Mouse (Mus musculus): ENCODE results near the gene Lsamp. TPM values are rescaled to one million over a fixed set of nuclear protein-coding genes. Genes with fewer than 3 reads are reported as not detected.
A peak's percentile ranks its signal among the peaks of the same experiment; 100 is the strongest.

Lsamp gene
- polyA plus RNA-seq, 1 experiment from 2014 or later = 0.20 TPM

GRCm38 (mm10) chr16:40228627-40229026, 244.5 kb downstream of the Lsamp start:
- TF ChIP-seq CTCF (IDR thresholded peaks at IDR 0.05) (no peak), EP300 (IDR thresholded peaks at IDR 0.05) (no peak)
- DNase-seq (ENCODE audit: low spot score) = no peak
- Histone ChIP-seq H3K27me3 (replicated peaks; ENCODE audit: insufficient read depth, low read length) (no peaks in the 10 kb centered on the region), H3K36me3 (ENCODE audit: insufficient read depth, low read length) (no peaks in the 10 kb centered on the region), H3K4me2 (replicated peaks; ENCODE audit: low read depth, low read length) (no peak overlapping the region), H3K4me1 (ENCODE audit: insufficient read depth, low read depth, low read length) (no peaks in the 10 kb centered on the region), H3K9me3 (ENCODE audit: low read length) (no peaks in the 10 kb centered on the region), H3K4me3 (ENCODE audit: low read depth, low read length) (no peak overlapping the region), H3K27ac (ENCODE audit: low read length) (no peak overlapping the region), H3K9ac (replicated peaks; ENCODE audit: low read depth) (no peak overlapping the region)
- WGBS = 61% methylated on average over 5 of the region's 5 CpGs
- ATAC-seq = no peak

GRCm38 (mm10) chr16:40233066-40233465, 248.9 kb downstream of the Lsamp start:
- Histone ChIP-seq H3K4me2 (replicated peaks; ENCODE audit: low read depth, low read length) (no peak overlapping the region), H3K4me3 (ENCODE audit: low read depth, low read length) (no peak overlapping the region), H3K36me3 (ENCODE audit: insufficient read depth, low read length) (no peaks in the 10 kb centered on the region), H3K27ac (ENCODE audit: low read length) (no peak overlapping the region), H3K9ac (replicated peaks; ENCODE audit: low read depth) (no peak overlapping the region), H3K9me3 (ENCODE audit: low read length) (no peaks in the 10 kb centered on the region), H3K27me3 (replicated peaks; ENCODE audit: insufficient read depth, low read length) (no peaks in the 10 kb centered on the region), H3K4me1 (ENCODE audit: insufficient read depth, low read depth, low read length) (no peaks in the 10 kb centered on the region)
- TF ChIP-seq CTCF (IDR thresholded peaks at IDR 0.05) (no peak), EP300 (IDR thresholded peaks at IDR 0.05) (no peak)
- ATAC-seq (no peak), DNase-seq (ENCODE audit: low spot score) (no peak)
- 57% methylated on average over 2 of the region's 2 CpGs for WGBS

GRCm38 (mm10) chr16:40234151-40234895, 250.2 kb downstream of the Lsamp start:
- H3K27ac ChIP-seq (ENCODE audit: low read length) = no peak overlapping the region
- H3K36me3 ChIP-seq (ENCODE audit: insufficient read depth, low read length) = no peaks in the 10 kb centered on the region
- DNase-seq (ENCODE audit: low spot score) (no peak), ATAC-seq (no peak)
- H3K9me3 ChIP-seq (ENCODE audit: low read length) = no peaks in the 10 kb centered on the region
- no peak overlapping the region for H3K9ac ChIP-seq (replicated peaks; ENCODE audit: low read depth)
- no peak overlapping the region for H3K4me3 ChIP-seq (ENCODE audit: low read depth, low read length)
- H3K27me3 ChIP-seq (replicated peaks; ENCODE audit: insufficient read depth, low read length) = no peaks in the 10 kb centered on the region
- 70% methylated on average over 13 of the region's 13 CpGs for WGBS
- no peaks in the 10 kb centered on the region for H3K4me1 ChIP-seq (ENCODE audit: insufficient read depth, low read depth, low read length)
- TF ChIP-seq EP300 (IDR thresholded peaks at IDR 0.05) (no peak), CTCF (IDR thresholded peaks at IDR 0.05) (no peak)
- H3K4me2 ChIP-seq (replicated peaks; ENCODE audit: low read depth, low read length) = no peak overlapping the region

GRCm38 (mm10) chr16:40271859-40272258, 287.7 kb downstream of the Lsamp start:
- Histone ChIP-seq H3K4me1 (ENCODE audit: insufficient read depth, low read depth, low read length) (no peaks in the 10 kb centered on the region), H3K27me3 (replicated peaks; ENCODE audit: insufficient read depth, low read length) (no peaks in the 10 kb centered on the region), H3K9ac (replicated peaks; ENCODE audit: low read depth) (no peak overlapping the region), H3K4me2 (replicated peaks; ENCODE audit: low read depth, low read length) (no peak overlapping the region), H3K4me3 (ENCODE audit: low read depth, low read length) (no peak overlapping the region), H3K9me3 (ENCODE audit: low read length) (no peaks in the 10 kb centered on the region), H3K27ac (ENCODE audit: low read length) (no peak overlapping the region), H3K36me3 (ENCODE audit: insufficient read depth, low read length) (no peaks in the 10 kb centered on the region)
- ATAC-seq = no peak
- no peak for DNase-seq (ENCODE audit: low spot score)
- no peak for TF ChIP-seq EP300 (IDR thresholded peaks at IDR 0.05)
- TF ChIP-seq CTCF (IDR thresholded peaks at IDR 0.05) = peak; percentile 43
- 62% methylated on average over 3 of the region's 3 CpGs for WGBS

- no peak overlapping the region for H3K27ac ChIP-seq (ENCODE audit: low read length)
- no peak overlapping the region for H3K9ac ChIP-seq (replicated peaks; ENCODE audit: low read depth)
- TF ChIP-seq CTCF (IDR thresholded peaks at IDR 0.05) (no peak), EP300 (IDR thresholded peaks at IDR 0.05) (no peak)
- H3K9me3 ChIP-seq (ENCODE audit: low read length) = no peaks in the 10 kb centered on the region
- 60% methylated on average over 4 of the region's 4 CpGs for WGBS
- ATAC-seq (no peak), DNase-seq (ENCODE audit: low spot score) (no peak)
- H3K27me3 ChIP-seq (replicated peaks; ENCODE audit: insufficient read depth, low read length) = no peaks in the 10 kb centered on the region
- no peak overlapping the region for H3K4me3 ChIP-seq (ENCODE audit: low read depth, low read length)
- H3K36me3 ChIP-seq (ENCODE audit: insufficient read depth, low read length) = no peaks in the 10 kb centered on the region
- no peaks in the 10 kb centered on the region for H3K4me1 ChIP-seq (ENCODE audit: insufficient read depth, low read depth, low read length)
- H3K4me2 ChIP-seq (replicated peaks; ENCODE audit: low read depth, low read length) = no peak overlapping the region
Observed at GRCm38 (mm10) chr16:40290132-40290531, 306.0 kb downstream of the Lsamp start.

- H3K4me2 ChIP-seq (replicated peaks; ENCODE audit: low read depth, low read length) = no peak overlapping the region
- no peak overlapping the region for H3K9ac ChIP-seq (replicated peaks; ENCODE audit: low read depth)
- DNase-seq (ENCODE audit: low spot score) = no peak
- no peaks in the 10 kb centered on the region for H3K36me3 ChIP-seq (ENCODE audit: insufficient read depth, low read length)
- H3K27ac ChIP-seq (ENCODE audit: low read length) = no peak overlapping the region
- no peak for ATAC-seq
- H3K9me3 ChIP-seq (ENCODE audit: low read length) = no peaks in the 10 kb centered on the region
- H3K27me3 ChIP-seq (replicated peaks; ENCODE audit: insufficient read depth, low read length) = no peaks in the 10 kb centered on the region
- no peak overlapping the region for H3K4me3 ChIP-seq (ENCODE audit: low read depth, low read length)
- H3K4me1 ChIP-seq (ENCODE audit: insufficient read depth, low read depth, low read length) = no peaks in the 10 kb centered on the region
- WGBS = 77% methylated on average over 4 of the region's 4 CpGs
- no peak for TF ChIP-seq EP300 (IDR thresholded peaks at IDR 0.05)
- TF ChIP-seq CTCF (IDR thresholded peaks at IDR 0.05) = no peak
Observed at GRCm38 (mm10) chr16:40294296-40294882, 310.2 kb downstream of the Lsamp start.
